Mouse (Mus musculus) midbrain, embryonic 14.5 days (tissue): ENCODE measurements around the gene Tnfsf13. TPM values are rescaled to one million over a fixed set of nuclear protein-coding genes. Genes with fewer than 3 reads are reported as not detected.

Source experiments
- ATAC-seq: fragments of 200-750 bp; cut with Nextera tagmentation; 2 replicates; pipeline ENCODE4 v1.8.0; 2017; ENCODE audit warnings: moderate number of reproducible peaks, moderate library complexity; ENCODE audit not compliant: low FRiP score, low TSS enrichment
- DNase-seq: peaks from one replicate; pipeline ENCODE4 v3.0.0-alpha.2; 2015
- H3K27ac ChIP-seq: fragments of 300-500 bp; sonication (generic); replicated peaks from 2 replicates; pipeline ENCODE4 v1.5.1; 2014; ENCODE audit warnings: mild to moderate bottlenecking, low read depth, low read length, moderate library complexity
- H3K27me3 ChIP-seq: fragments of 300-500 bp; sonication (generic); 2 replicates; pipeline ENCODE4 v1.6.1; 2014; ENCODE audit warnings: low read length, control low read depth, mixed read lengths; ENCODE audit not compliant: control insufficient read depth, insufficient read depth
- H3K36me3 ChIP-seq: fragments of 300-500 bp; sonication (generic); 2 replicates; pipeline ENCODE4 v1.6.1; 2014; ENCODE audit warnings: low read length, control low read depth; ENCODE audit not compliant: control insufficient read depth, insufficient read depth
- H3K4me1 ChIP-seq: fragments of 300-500 bp; sonication (generic); 2 replicates; pipeline ENCODE4 v1.6.1; 2014; ENCODE audit warnings: mild to moderate bottlenecking, antibody characterized with exemption, low read length, control low read depth; ENCODE audit not compliant: control insufficient read depth, insufficient read depth
- H3K4me2 ChIP-seq: fragments of 300-500 bp; sonication (generic); 2 replicates; pipeline ENCODE4 v1.6.1; 2014; ENCODE audit warnings: mild to moderate bottlenecking, low read length, moderate library complexity
- H3K4me3 ChIP-seq: fragments of 300-500 bp; sonication (generic); replicated peaks from 2 replicates; pipeline ENCODE4 v1.5.1; 2014; ENCODE audit warnings: low read depth, low read length
- H3K9ac ChIP-seq: fragments of 300-500 bp; sonication (generic); replicated peaks from 2 replicates; pipeline ENCODE4 v1.6.1; 2014; ENCODE audit warnings: mild to moderate bottlenecking, low read length, moderate library complexity
- H3K9me3 ChIP-seq: fragments of 300-500 bp; sonication (generic); 2 replicates; pipeline ENCODE4 v1.6.1; 2016; ENCODE audit warnings: low read length, control low read depth, mixed read lengths; ENCODE audit not compliant: control insufficient read depth
- WGBS: fragments of 180-500 bp; shearing (Covaris S2); extraction: QIAGEN DNeasy Blood & Tissue Kit; methylation state at CpG from one replicate; pipeline ENCODE4 v1.1.7; 2014; 5-methylcytosine and 5-hydroxymethylcytosine counted together
- polyA plus RNA-seq: library from polyadenylated mRNA; unstranded; fragments of >200 nt; fragmentation: Nextera tagmentation; extraction: Ambion mirVana; gene quantifications from 2 replicates; pipeline ENCODE4 v1.2.1, GENCODE M21; 2014

The Tnfsf13 gene
- polyA plus RNA-seq, 1 experiment from 2014 or later: 0.25 TPM

- H3K4me3 ChIP-seq: no peak overlapping the region
- H3K9ac ChIP-seq: no peak overlapping the region
- no peak for ATAC-seq
- WGBS: 94% methylated on average over 7 of the region's 7 CpGs
- H3K27me3 ChIP-seq: no peaks in the 10 kb centered on the region
- H3K9me3 ChIP-seq: no peaks in the 10 kb centered on the region
- H3K36me3 ChIP-seq: peaks cover 64% of the 10 kb centered on the region
- H3K4me1 ChIP-seq: peaks cover 15% of the 10 kb centered on the region
- DNase-seq: no peak
- no peak overlapping the region for H3K27ac ChIP-seq
- no peak overlapping the region for H3K4me2 ChIP-seq
Measured at GRCm38 (mm10) chr11:69664841-69665240, 20.7 kb downstream of the Tnfsf13 start.

DNA sequence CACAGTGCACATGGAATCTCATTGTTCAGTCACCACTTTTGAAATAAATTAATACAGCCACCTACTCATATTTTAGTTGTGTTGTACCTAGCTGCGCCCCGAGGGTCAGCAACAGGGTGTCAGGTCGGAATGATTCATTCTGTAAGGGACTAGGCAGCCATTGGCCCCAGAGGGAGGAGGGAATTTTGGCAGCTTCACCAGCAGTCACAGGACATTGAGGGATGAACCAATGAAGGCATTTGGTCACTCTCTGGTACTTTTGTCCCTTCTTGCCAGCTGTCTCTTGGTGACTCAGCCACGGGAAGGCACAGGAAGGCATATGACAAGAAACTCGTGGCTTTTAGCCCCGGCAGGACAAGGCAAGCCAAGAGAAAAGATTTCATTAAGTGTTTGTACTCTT lies 21.8 kb downstream of the Tnfsf13 start:
- no peak overlapping the region for H3K4me2 ChIP-seq
- WGBS: 85% methylated on average over 6 of the region's 6 CpGs
- peaks cover 59% of the 10 kb centered on the region for H3K36me3 ChIP-seq
- H3K4me1 ChIP-seq: peaks cover 13% of the 10 kb centered on the region
- H3K4me3 ChIP-seq: no peak overlapping the region
- DNase-seq (no peak), ATAC-seq (no peak)
- no peaks in the 10 kb centered on the region for H3K9me3 ChIP-seq
- H3K9ac ChIP-seq: no peak overlapping the region
- H3K27ac ChIP-seq: peak overlapping the region; percentile 93
- H3K27me3 ChIP-seq: no peaks in the 10 kb centered on the region

- H3K9ac ChIP-seq: peak overlapping the region; percentile 46; the same call in 1 of the 2 replicates
- DNase-seq (no peak), ATAC-seq (peak; percentile 13; the same call in 1 of the 2 replicates)
- WGBS: 68% methylated on average over 13 of the region's 13 CpGs
- peaks cover 13% of the 10 kb centered on the region for H3K4me1 ChIP-seq
- peak overlapping the region; percentile 52 for H3K4me3 ChIP-seq
- H3K4me2 ChIP-seq: peak overlapping the region; percentile 63
- peak overlapping the region; percentile 93 for H3K27ac ChIP-seq
- no peaks in the 10 kb centered on the region for H3K27me3 ChIP-seq
- H3K9me3 ChIP-seq: no peaks in the 10 kb centered on the region
- peaks cover 59% of the 10 kb centered on the region for H3K36me3 ChIP-seq
Measured at GRCm38 (mm10) chr11:69662967-69663671, 22.5 kb downstream of the Tnfsf13 start.

GRCm38 (mm10) chr11:69662213-69662966 lies 23.2 kb downstream of the Tnfsf13 start, which contains the start of gene Mpdu1:
Mpdu1 (minus strand) TSS chr11:69662642.
- Histone ChIP-seq H3K4me1 (peaks cover 13% of the 10 kb centered on the region), H3K4me2 (peak within 1 kb of the TSS; percentile 63), H3K36me3 (peaks cover 59% of the 10 kb centered on the region), H3K4me3 (peak within 1 kb of the TSS; percentile 52), H3K9ac (peak within 1 kb of the TSS; percentile 63), H3K27ac (peak within 1 kb of the TSS; percentile 93), H3K27me3 (no peaks in the 10 kb centered on the region), H3K9me3 (no peaks in the 10 kb centered on the region)
- WGBS: under 1% methylated on average over 48 of the region's 48 CpGs
- ATAC-seq (peak; percentile 95), DNase-seq (peak; percentile 98)

DNA sequence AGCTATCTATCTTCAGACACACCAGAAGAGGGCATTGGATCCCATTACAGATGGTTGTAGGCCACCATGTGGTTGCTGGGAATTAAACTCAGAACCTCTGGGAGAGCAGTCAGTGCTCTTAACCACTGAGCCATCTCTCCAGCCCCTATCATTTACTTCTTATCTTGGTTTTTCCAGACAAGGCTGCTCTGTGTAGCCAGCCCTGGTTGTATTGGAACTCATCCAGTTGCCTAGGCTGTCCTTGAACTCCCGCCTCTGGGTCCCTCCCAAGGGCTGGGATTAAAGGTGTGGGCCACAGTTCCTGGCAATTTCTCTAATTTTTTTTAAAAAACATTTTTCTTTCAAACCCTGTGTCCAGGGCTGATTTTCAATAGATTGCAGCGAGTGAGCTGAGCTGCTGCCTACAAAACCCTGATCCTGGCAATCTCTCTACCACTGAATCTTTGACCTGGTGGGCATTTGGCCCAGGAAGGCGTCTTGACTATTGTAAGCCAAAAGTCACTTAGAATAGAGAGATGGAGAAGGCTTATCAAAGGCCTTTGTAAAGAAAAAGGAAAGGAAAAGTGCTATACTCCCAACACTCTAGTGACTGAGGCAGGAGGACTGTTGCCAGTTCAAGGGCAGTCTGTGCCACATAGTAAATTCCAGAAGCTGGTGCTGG lies 24.2 kb downstream of the Tnfsf13 start:
- Histone ChIP-seq H3K4me2 (peak overlapping the region; percentile 63), H3K9ac (no peak overlapping the region; the same call in 1 of the 2 replicates), H3K4me3 (peak overlapping the region; percentile 52), H3K27ac (no peak overlapping the region), H3K27me3 (no peaks in the 10 kb centered on the region), H3K4me1 (peaks cover 13% of the 10 kb centered on the region), H3K9me3 (no peaks in the 10 kb centered on the region), H3K36me3 (peaks cover 56% of the 10 kb centered on the region)
- no peak for DNase-seq
- 75% methylated on average over 3 of the region's 3 CpGs for WGBS
- ATAC-seq: no peak

- DNase-seq: no peak
- no peak for ATAC-seq
- Histone ChIP-seq H3K9ac (no peak overlapping the region), H3K9me3 (no peaks in the 10 kb centered on the region), H3K4me3 (no peak overlapping the region), H3K27me3 (no peaks in the 10 kb centered on the region), H3K4me1 (peaks cover 7% of the 10 kb centered on the region; the same call in 1 of the 2 replicates), H3K36me3 (peaks cover 53% of the 10 kb centered on the region), H3K27ac (no peak overlapping the region), H3K4me2 (no peak overlapping the region)
- WGBS: 86% methylated on average over 15 of the region's 15 CpGs
Measured at GRCm38 (mm10) chr11:69657462-69657881, 28.1 kb downstream of the Tnfsf13 start.

DNA sequence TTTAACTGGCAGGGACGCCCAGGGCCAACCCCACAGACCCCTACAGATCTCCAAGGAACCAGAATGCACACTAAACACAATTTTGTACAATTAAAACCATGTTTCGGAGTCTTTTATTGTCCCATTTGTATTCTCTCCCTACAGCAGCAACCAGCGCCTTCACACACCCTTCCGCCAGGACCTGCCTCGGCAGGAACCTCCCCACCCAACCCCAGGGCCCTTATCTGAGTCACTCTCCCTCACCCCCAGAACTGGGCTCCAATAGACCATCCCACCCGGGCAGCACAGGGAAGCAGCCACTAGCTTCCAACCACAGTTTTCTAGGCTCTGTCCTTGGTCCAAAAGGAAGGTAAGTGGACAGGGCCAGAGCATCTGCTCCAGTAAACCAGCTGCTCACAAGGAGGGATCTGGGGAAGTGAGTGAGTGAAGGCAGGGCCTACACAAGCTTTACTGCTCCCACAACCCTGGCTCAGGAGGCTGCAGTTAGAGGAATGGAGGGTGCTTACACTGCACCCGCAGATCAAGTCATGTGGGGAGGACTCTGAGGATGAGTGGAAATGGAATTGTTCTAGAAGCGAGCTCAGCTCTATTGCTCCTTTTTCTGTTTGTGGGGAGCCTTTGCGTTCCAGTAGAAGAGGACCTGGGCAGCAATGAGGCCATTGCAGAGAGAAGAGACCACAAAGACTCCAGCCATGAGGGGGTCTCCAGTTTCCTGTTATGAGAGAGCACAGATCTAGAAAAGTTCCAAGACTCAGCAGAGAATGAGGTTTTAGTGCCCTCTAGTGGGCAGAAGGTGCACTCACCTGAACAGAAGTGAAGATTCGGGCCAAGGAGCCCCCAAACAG lies 28.7 kb downstream of the Tnfsf13 start:
- Histone ChIP-seq H3K27me3 (no peaks in the 10 kb centered on the region), H3K9me3 (no peaks in the 10 kb centered on the region), H3K4me1 (peaks cover 7% of the 10 kb centered on the region; the same call in 1 of the 2 replicates), H3K4me3 (no peak overlapping the region), H3K36me3 (peaks cover 59% of the 10 kb centered on the region), H3K4me2 (no peak overlapping the region), H3K9ac (no peak overlapping the region), H3K27ac (no peak overlapping the region)
- ATAC-seq (no peak), DNase-seq (peak; percentile 88)
- WGBS: 83% methylated on average over 10 of the region's 10 CpGs

DNA sequence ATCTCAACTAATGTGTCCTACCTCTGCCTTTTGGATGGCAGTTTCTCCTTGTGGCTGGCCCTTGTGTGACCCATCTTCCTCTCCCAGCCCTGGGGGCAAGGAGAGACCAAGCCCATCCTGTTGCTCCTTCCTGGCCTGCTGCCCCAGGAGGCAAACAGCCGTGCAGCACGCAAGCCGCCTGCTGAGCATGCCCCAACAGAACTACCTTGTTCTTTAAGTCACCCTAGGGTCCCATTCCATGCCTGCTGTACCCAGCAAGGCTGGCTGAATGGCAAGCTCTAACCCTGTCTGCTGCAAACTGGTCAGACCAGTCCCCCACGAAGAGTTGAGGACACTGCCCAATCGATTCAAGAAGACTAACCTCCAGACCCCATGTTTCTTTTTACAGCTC lies 29.5 kb downstream of the Tnfsf13 start:
- Histone ChIP-seq H3K4me1 (0 out of 2 replicates have a peak, but pooled peaks cover under 1% of the 10 kb centered on the region), H3K9me3 (no peaks in the 10 kb centered on the region), H3K4me2 (no peak overlapping the region), H3K9ac (no peak overlapping the region), H3K36me3 (peaks cover 67% of the 10 kb centered on the region), H3K27me3 (no peaks in the 10 kb centered on the region), H3K27ac (no peak overlapping the region), H3K4me3 (no peak overlapping the region)
- ATAC-seq (no peak), DNase-seq (no peak)
- 90% methylated on average over 5 of the region's 5 CpGs for WGBS
